Mouse (Mus musculus) stomach, embryonic 16.5 days (tissue): ENCODE results near the gene Abca17. TPM values are rescaled to one million over a fixed set of nuclear protein-coding genes. Genes with fewer than 3 reads are reported as not detected.

Experiments used
- ATAC-seq: fragments of 200-750 bp; cut with Nextera tagmentation; 2 replicates; pipeline ENCODE4 v1.8.0; 2017; ENCODE audit warnings: moderate number of reproducible peaks, moderate TSS enrichment; ENCODE audit not compliant: insufficient read depth, low FRiP score
- H3K27ac ChIP-seq: fragments of 300-500 bp; sonication (generic); 2 replicates; pipeline ENCODE4 v1.5.1; 2014; ENCODE audit warnings: low read length
- H3K27me3 ChIP-seq: fragments of 300-500 bp; sonication (generic); 2 replicates; pipeline ENCODE4 v1.6.1; 2014; ENCODE audit warnings: low read length, control low read depth, mixed read lengths; ENCODE audit not compliant: control insufficient read depth, insufficient read depth
- H3K36me3 ChIP-seq: fragments of 300-500 bp; sonication (generic); 2 replicates; pipeline ENCODE4 v1.6.1; 2014; ENCODE audit warnings: low read length; ENCODE audit not compliant: control insufficient read depth, insufficient read depth
- H3K4me1 ChIP-seq: fragments of 300-500 bp; sonication (generic); 2 replicates; pipeline ENCODE4 v1.6.1; 2014; ENCODE audit warnings: low read length, control low read depth, mixed read lengths; ENCODE audit not compliant: control insufficient read depth, insufficient read depth
- H3K4me2 ChIP-seq: fragments of 300-500 bp; sonication (generic); 2 replicates; pipeline ENCODE4 v1.6.1; 2014; ENCODE audit warnings: low read depth, low read length, mixed read lengths
- H3K4me3 ChIP-seq: fragments of 300-500 bp; sonication (generic); replicated peaks from 2 replicates; pipeline ENCODE4 v1.5.1; 2014; ENCODE audit warnings: mild to moderate bottlenecking, low read length
- H3K9ac ChIP-seq: fragments of 300-500 bp; sonication (generic); 2 replicates; pipeline ENCODE4 v1.6.1; 2014; ENCODE audit warnings: low read length
- H3K9me3 ChIP-seq: fragments of 300-500 bp; sonication (generic); replicated peaks from 2 replicates; pipeline ENCODE4 v1.6.1; 2016; ENCODE audit warnings: low read length, control low read depth; ENCODE audit not compliant: control insufficient read depth
- WGBS: fragments of 180-500 bp; shearing (Covaris S2); extraction: QIAGEN DNeasy Blood & Tissue Kit; methylation state at CpG from one replicate; pipeline ENCODE4 v1.1.7; 2014; 5-methylcytosine and 5-hydroxymethylcytosine counted together
- polyA plus RNA-seq: library from polyadenylated mRNA; unstranded; fragments of >200 nt; fragmentation: Nextera tagmentation; extraction: Ambion mirVana; gene quantifications from 2 replicates; pipeline ENCODE4 v1.2.1, GENCODE M21; 2015

Gene Abca17
- polyA plus RNA-seq: not detected in 2 replicates

DNA sequence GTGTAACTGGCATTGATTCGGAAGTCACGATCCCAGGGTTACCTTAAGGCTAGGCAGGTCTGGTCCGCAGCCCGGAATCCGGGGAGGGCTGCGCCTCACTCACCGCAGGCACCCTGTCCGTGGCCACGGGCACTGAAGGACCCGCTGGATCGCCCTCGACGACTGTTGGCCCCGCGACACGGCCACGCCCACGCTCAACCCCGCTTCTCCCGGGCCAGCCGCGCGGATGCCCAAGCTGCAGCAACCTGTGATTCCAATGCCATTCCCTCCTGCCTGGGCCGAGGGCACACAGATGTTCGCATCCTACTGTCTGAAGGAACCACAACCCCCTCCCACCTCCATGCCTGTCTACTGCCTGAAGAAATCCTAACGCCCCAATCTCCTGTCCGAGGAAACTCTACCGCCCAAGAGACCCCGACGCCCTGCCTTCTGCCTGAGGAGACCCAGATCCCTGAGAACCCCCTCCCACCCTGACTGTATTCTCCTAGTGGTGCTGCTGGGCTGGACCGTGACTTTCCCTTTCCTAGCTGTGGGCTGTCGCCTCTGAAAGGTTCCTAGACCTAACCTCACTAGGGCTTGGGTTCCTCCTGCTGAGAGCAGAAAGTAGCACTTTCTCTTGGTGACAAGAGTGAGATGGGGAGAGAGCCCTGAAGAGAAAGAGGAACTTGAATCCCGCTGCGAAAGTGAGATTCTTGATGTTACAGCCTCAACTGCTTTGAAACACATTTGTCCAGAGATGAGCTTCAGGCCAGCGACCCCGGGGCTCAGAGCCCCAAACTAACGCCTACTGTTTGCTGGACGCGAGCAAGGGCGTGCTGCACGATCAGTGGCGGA lies at the start of gene Abca17:
TSS of gene Abca17 (minus strand) at position 143 of the 834 bp plus-strand sequence.
- ATAC-seq: peak; percentile 1; the same call in 1 of the 2 replicates
- no peaks in the 10 kb centered on the region for H3K36me3 ChIP-seq
- H3K27ac ChIP-seq: no peak within 1 kb of the TSS

DNA sequence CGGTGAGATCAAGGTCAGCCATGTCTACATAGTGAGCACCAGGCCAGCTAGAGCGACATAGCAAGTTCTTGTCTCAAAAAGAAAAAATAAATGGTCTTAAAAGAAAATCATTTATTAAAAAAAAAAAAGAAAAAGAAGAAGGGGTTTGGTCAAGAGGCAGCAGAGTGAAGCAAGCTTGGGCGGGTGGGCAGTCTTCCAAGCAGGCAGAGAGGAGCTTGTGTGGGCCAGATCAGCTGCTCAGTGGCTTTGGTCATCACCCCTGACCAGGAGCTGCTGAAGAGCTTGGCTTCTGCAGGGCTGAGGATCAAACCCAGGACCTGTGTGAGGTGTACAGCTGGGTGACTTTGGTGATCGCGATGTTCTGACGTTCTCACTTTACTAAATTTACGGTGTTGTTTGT lies 43.6 kb upstream of the Abca17 start:
- H3K36me3 ChIP-seq: no peaks in the 10 kb centered on the region
- H3K27me3 ChIP-seq: no peaks in the 10 kb centered on the region
- no peak overlapping the region for H3K4me2 ChIP-seq
- H3K4me1 ChIP-seq: no peaks in the 10 kb centered on the region
- 80% methylated on average over 7 of the region's 7 CpGs for WGBS
- H3K4me3 ChIP-seq: no peak overlapping the region
- no peaks in the 10 kb centered on the region for H3K9me3 ChIP-seq
- no peak for ATAC-seq
- H3K9ac ChIP-seq: no peak overlapping the region
- H3K27ac ChIP-seq: no peak overlapping the region

More for the DNA sequence above, at the start of gene Abca17:
- H3K9me3 ChIP-seq: no peaks in the 10 kb centered on the region
- H3K4me2 ChIP-seq: peak within 1 kb of the TSS; percentile 99
- 5% methylated on average over 42 of the region's 42 CpGs for WGBS
- H3K27me3 ChIP-seq: peaks cover 7% of the 10 kb centered on the region; the same call in 1 of the 2 replicates
- peak within 1 kb of the TSS; percentile 78 for H3K4me3 ChIP-seq
- peak within 1 kb of the TSS; percentile 85 for H3K9ac ChIP-seq
- no peaks in the 10 kb centered on the region; the same call in 1 of the 2 replicates for H3K4me1 ChIP-seq

DNA sequence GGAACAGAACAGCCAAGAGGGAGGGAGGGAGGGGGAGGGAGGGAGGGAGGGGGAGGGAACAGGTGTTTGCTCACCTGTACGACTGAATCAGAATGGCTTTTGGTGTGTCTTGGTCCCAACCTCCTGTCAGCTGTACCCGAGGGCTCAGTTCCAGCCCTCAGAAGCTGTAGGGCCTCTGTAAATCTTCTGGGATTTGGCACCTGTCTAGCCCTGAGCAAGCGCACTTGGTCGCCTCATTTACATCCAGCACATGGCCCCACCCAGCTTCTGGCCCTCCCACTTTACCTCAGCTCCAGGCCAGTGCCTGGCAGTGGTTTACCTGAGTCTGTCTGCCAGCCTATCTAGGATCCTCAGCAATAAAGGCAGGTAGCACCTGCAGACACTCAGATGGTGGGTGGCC lies 42.7 kb upstream of the Abca17 start:
- Histone ChIP-seq H3K9me3 (no peaks in the 10 kb centered on the region), H3K27me3 (no peaks in the 10 kb centered on the region), H3K4me2 (no peak overlapping the region), H3K36me3 (no peaks in the 10 kb centered on the region), H3K4me3 (no peak overlapping the region), H3K9ac (no peak overlapping the region), H3K27ac (peak overlapping the region; percentile 42; the same call in 1 of the 2 replicates), H3K4me1 (no peaks in the 10 kb centered on the region)
- ATAC-seq: peak; percentile 91
- 33% methylated on average over 4 of the region's 4 CpGs for WGBS

DNA sequence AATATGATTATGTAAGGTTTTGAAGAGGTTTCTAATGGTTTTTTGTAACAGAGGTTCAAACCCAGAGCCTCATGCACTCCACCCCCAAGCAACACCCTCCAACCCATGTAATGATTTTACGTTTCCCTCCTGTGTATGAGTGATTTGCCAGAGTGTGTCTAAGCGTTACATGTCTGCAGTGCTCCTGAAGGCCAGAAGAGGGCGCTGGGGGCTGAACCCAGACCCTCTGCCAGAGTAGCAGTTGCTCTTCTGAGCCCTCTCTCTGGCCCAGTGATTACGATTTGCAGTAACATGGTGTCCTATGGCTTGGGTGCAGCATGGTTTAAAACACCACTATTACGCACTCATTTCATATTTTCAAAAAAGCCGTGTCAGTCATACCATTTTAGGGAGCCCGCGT lies 40.3 kb upstream of the Abca17 start:
- Histone ChIP-seq H3K27me3 (no peaks in the 10 kb centered on the region), H3K27ac (no peak overlapping the region), H3K9me3 (no peaks in the 10 kb centered on the region), H3K4me2 (no peak overlapping the region), H3K36me3 (0 out of 2 replicates have a peak, but pooled peaks cover 3% of the 10 kb centered on the region), H3K9ac (no peak overlapping the region), H3K4me3 (no peak overlapping the region), H3K4me1 (no peaks in the 10 kb centered on the region)
- no peak for ATAC-seq
- WGBS: 68% methylated on average over 8 of the region's 8 CpGs

DNA sequence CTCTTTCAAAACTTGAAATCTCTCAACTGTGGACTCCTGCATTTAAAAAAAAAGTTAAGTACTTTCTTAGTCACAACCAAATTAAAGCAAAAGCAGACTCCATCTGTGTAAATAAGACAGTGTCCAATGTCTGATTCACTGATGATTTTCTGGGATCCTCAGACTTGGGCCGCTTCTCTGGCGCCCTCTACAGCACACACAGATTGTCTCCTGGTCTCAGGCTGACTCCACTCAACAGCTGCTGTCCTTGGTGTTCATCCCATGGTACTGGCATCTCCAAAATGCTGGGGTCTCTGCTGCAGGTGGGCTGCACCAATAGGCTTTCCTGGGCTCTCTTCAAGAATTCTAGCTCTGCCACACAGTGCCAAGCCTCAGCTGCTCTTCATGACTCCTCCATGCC lies 39.0 kb upstream of the Abca17 start:
- Histone ChIP-seq H3K4me2 (no peak overlapping the region), H3K4me1 (no peaks in the 10 kb centered on the region), H3K27me3 (no peaks in the 10 kb centered on the region), H3K4me3 (no peak overlapping the region), H3K9me3 (no peaks in the 10 kb centered on the region), H3K36me3 (0 out of 2 replicates have a peak, but pooled peaks cover 3% of the 10 kb centered on the region), H3K9ac (no peak overlapping the region), H3K27ac (no peak overlapping the region)
- WGBS: 3% methylated on average over 2 of the region's 2 CpGs
- no peak for ATAC-seq

DNA sequence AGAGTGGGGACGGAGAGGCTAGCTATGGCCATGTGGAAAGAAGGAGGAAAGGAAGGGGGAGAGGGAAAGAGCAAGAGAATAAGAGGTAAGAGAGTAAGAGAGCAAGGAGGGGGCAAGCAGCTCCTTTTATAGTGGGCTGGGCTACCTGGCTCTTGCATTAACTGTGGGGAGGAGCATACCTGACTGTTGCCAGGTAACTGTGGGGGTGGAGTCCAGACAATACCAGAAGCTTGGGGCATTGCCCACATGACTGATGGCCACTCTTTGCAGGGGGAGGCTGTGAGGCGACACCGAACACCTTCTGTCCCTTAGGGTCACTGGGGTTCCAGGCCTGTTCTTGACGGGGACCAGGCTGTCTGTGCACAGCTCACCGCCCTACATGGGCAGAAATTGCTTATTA lies 37.8 kb upstream of the Abca17 start:
- no peak overlapping the region for H3K9ac ChIP-seq
- no peaks in the 10 kb centered on the region for H3K27me3 ChIP-seq
- no peak overlapping the region for H3K4me3 ChIP-seq
- no peak overlapping the region for H3K27ac ChIP-seq
- no peak overlapping the region for H3K4me2 ChIP-seq
- H3K36me3 ChIP-seq: 0 out of 2 replicates have a peak, but pooled peaks cover 3% of the 10 kb centered on the region
- 77% methylated on average over 5 of the region's 5 CpGs for WGBS
- no peak for ATAC-seq
- H3K4me1 ChIP-seq: no peaks in the 10 kb centered on the region
- H3K9me3 ChIP-seq: no peaks in the 10 kb centered on the region

DNA sequence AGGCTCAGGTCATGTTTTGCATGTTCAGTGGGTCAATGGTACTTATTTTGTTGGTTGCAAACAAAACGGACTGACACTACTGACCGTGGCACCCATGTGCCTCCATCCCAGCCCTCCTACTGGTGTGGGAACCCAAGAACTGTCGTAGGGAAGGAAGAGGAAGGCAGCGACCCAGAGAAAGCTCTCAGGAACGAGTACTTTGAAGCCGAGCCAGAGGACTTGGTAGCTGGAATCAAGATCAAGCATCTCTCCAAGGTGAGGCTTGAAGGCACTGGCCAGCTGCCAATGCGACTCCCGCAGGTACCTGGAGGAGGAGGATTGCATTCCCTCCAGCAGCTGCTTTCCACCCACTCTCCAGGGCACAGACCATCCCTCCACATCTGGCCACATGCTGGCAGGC lies 32.9 kb upstream of the Abca17 start:
- Histone ChIP-seq H3K27me3 (no peaks in the 10 kb centered on the region), H3K27ac (no peak overlapping the region), H3K4me2 (no peak overlapping the region), H3K4me1 (no peaks in the 10 kb centered on the region), H3K9me3 (no peaks in the 10 kb centered on the region), H3K4me3 (no peak overlapping the region), H3K9ac (no peak overlapping the region), H3K36me3 (0 out of 2 replicates have a peak, but pooled peaks cover 3% of the 10 kb centered on the region)
- no peak for ATAC-seq
- WGBS: 71% methylated on average over 8 of the region's 8 CpGs

DNA sequence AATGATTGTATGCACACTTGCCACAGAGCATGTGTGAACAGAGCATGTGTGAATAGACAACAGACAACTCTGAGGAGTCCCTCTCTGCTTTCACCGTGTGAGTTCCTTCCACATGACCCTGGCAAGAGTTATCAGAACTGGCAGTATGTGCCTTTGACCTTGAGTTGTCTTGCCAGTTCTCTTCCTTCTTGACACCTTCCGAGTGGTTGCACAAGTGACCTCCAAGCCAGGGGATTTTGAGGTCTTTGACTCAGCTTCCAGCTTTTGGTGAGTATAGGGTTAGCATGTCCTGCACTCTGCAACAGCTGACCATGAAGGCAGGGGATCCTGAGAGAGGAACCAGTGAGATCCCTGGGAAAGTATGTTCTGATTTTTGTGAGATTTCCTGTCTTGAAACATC lies 27.6 kb upstream of the Abca17 start:
- no peaks in the 10 kb centered on the region for H3K27me3 ChIP-seq
- ATAC-seq: no peak
- H3K4me2 ChIP-seq: no peak overlapping the region
- H3K4me3 ChIP-seq: no peak overlapping the region
- no peaks in the 10 kb centered on the region for H3K4me1 ChIP-seq
- H3K9ac ChIP-seq: no peak overlapping the region
- H3K9me3 ChIP-seq: no peaks in the 10 kb centered on the region
- H3K27ac ChIP-seq: no peak overlapping the region
- 80% methylated on average over 2 of the region's 2 CpGs for WGBS
- H3K36me3 ChIP-seq: no peaks in the 10 kb centered on the region

DNA sequence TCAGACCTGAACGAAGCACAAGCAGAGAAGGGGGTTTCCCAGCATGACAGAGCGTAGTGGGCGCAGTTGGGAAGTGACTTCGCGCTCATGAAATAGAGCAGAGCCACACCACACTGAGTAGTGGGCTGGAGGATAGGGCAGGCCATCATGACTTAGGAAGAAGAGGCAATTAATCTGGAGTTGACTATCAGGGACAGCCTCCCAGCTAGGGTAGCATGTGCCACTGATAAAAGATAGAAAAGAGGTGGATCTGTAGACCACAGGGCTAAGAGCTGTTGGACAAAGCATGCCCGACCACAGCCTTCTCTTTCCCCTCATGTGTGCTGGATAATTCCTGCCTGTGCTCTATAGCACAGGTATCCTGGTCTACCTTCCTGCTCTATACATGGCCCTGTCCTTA lies 25.0 kb upstream of the Abca17 start:
- WGBS: 89% methylated on average over 6 of the region's 6 CpGs

More for the DNA sequence above, 25.0 kb upstream of the Abca17 start:
- ATAC-seq: no peak
- H3K9me3 ChIP-seq: no peaks in the 10 kb centered on the region
- H3K4me1 ChIP-seq: no peaks in the 10 kb centered on the region
- no peaks in the 10 kb centered on the region for H3K27me3 ChIP-seq
- H3K4me2 ChIP-seq: no peak overlapping the region
- no peak overlapping the region for H3K9ac ChIP-seq
- H3K4me3 ChIP-seq: no peak overlapping the region
- H3K36me3 ChIP-seq: no peaks in the 10 kb centered on the region
- no peak overlapping the region for H3K27ac ChIP-seq
